Mouse (Mus musculus) cerebellum, adult (tissue): ENCODE measurements at regions not wholly inside any gene's neighbourhood (a gene's known extent, or its start where the extent isn't known, plus 50 kb on each side); places are given as distances from the start of the nearest gene placed in this dataset.

Experiments
- ATAC-seq: cut with Nextera tagmentation; 2 replicates; pipeline ENCODE4 v1.9.2; 2017; ENCODE audit warnings: mild to moderate bottlenecking, moderate library complexity, mixed read lengths; ENCODE audit not compliant: insufficient number of reproducible peaks, low FRiP score, low TSS enrichment

GRCm38 (mm10) chr10:45763160-45763955 lies 185.7 kb downstream of the Hace1 start:
- ATAC-seq = no peak

- no peak for ATAC-seq
Observed at GRCm38 (mm10) chr10:45779720-45780119, 202.1 kb downstream of the Hace1 start.

GRCm38 (mm10) chr10:45783026-45783425 lies 205.4 kb downstream of the Hace1 start:
- ATAC-seq = no peak

- ATAC-seq = no peak
Observed at GRCm38 (mm10) chr10:45783461-45784149, 206.0 kb downstream of the Hace1 start.

DNA sequence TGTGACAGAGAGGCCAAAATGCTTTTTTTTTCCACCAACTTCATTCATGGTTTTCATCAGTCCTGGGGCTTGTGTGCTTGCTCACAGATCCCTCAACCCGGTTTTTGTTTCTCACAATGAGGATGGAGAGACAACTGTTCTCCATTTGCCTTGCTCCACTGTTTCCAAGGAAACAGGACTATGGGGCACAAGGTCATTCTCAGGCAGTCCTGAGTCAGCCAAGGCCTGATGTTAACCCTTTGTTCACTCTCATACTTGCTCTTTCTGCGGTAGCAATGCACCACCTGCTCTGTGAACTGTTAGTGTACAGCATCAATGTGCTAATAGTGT lies 206.5 kb downstream of the Hace1 start:
- no peak for ATAC-seq

GRCm38 (mm10) chr10:45784575-45784974 lies 206.9 kb downstream of the Hace1 start:
- ATAC-seq = no peak

GRCm38 (mm10) chr10:45788356-45788755 lies 210.7 kb downstream of the Hace1 start:
- ATAC-seq = no peak

GRCm38 (mm10) chr10:45795582-45795981 lies 218.0 kb downstream of the Hace1 start:
- ATAC-seq = no peak

DNA sequence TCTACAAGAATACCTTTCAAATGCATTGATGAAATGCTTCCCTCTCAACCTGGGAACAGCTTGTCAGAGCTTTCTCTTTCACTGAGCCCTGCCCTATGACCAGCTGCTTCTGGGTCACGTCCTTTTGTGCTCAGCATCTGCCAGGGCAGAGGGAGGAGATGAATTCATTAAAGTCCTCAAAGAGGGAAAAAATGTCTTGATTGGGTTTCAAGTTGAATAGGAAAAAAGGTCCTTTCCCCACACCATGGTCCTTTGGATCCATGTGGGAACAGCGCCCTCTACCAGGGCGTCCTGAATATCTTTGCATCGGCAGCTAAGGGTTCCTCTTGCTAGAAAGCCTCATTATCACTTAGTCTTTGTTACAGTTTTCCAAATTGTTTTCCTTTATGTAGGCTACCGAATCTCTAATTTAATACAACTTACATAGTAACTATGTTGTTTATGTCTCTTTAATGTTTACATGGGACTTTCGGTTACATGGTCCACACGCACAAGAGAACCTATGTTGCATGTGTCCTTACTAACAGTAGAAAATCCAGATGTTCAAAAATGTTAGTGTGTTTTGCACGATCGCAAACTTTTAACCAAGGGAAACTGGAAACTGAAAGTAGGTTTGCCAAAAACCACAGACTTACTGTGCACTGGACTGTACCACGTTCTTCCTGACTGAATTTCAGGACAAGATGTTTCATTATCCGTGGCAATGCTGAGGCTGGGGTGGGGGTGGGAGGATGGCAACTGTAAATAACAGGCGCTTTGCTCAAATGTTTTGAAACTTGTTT lies 222.6 kb downstream of the Hace1 start:
- ATAC-seq = no peak

DNA sequence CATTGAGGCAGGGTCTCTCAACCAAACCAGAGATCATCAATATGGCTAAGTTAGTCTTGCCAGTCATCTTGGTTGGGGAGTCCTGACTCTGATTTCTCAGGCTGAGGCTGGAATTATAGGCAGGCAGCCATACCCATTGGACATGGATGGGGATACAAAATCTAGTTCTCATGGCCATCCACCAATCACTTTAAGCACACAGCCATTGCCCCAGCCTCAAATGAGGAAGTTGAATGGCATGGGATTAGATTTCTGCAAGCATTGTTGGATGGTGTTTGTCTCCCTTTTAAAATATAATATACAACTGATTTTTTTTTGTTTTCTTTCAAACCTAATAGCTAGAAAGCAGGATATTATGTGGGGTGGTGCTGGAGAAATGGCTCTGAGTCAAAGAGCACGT lies 223.8 kb downstream of the Hace1 start:
- no peak for ATAC-seq

DNA sequence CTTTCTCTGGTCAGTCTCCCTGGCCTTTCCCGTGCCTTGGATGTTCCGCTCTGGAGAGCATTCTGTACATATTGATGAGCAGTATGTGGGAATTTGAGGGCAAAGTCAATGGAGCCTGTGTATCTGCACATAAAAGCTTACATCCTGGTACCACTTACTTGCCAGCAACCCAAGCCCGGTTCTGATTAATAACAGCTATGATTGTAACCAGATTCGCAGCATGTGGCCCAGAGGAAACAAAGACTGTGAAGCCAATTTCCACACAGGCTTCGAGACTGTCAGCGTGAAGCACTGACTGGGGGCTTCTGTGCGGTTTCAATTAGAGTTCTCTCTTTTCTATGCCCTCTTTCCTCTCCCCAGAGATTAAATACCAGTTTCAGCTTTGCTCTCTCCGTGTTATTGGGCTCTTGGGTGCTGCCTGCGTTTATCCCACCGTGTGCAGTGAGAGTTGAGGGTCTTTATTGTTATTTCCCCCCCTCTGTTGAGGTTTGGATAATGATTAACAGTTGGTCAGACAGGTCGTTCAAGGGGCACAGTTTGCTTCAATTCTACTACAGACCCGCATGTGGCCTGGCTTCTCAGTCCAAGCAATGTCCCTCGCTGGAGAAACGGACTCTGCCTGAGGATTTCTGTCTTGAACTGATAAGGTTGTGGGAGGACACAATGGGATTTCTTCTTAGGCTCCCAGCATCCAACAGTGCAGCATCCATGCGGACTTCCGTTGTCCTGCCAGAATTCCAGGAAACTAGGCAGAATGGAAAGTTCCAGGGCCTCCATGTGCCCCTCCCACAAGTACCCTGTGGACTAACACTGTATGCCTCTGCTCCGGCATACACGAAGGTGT lies 229.6 kb downstream of the Hace1 start:
- no peak for ATAC-seq

DNA sequence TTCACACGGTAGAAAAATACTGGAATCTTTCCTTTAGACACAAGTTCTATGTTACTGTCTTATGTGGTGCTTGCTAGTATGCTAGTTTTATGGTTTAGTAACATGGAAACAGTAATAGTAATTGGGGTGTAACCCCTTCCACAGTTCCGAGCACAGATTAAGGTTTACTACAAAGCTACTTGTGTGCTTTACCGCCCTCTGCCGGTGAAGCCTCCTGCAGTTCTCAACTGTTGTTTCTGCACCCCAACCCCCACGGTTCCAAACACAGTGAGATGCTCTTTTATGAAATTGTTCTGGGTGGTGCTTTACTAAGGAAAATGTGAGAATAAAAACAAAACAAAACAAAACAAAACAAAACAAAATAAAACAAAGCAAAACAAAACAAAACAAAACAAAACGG lies 234.3 kb downstream of the Hace1 start:
- no peak for ATAC-seq

GRCm38 (mm10) chr10:45813804-45814203 lies 236.2 kb downstream of the Hace1 start:
- no peak for ATAC-seq

DNA sequence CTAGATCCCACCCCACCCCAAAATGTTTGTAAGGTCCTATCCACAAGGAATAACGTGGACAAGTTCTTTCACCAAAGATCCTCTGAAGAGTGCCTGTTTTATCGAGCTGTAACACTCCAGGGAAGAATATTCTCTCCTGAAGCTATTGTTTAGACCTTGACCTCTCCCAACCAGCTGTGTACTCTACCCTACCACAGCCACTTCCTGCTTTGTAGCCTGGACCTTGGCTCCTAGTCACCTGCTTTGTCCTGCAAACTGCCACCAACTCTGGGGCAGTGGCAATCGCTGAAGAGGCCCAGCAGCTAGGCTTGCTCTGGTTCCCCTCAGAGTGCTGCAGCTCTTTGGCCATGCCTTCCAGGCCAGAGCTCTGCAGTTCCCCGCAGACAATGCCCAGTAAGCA lies 239.1 kb downstream of the Hace1 start:
- ATAC-seq = no peak

- no peak for ATAC-seq
Observed at GRCm38 (mm10) chr10:45820986-45821655, 243.5 kb downstream of the Hace1 start.

DNA sequence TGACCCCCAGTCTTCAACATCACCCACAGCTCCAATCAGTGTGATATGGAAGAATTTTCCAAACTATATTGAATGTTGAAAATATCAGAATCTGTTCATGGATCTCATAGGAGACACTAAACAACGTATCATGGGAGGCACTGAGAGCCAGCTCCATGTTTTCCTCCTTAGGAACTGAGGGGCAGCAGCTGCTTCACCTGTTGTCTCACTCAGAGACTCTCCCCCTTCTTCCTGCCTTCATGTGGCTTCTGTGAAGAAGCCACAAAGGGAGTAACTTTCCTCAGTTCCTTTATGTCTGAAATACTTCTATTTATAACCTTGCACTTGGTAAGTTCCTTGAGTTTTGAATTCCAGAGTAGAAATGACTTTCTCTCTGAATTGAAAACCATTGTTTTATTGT lies 244.6 kb downstream of the Hace1 start:
- no peak for ATAC-seq

GRCm38 (mm10) chr10:45823612-45824011 lies 246.0 kb downstream of the Hace1 start:
- no peak for ATAC-seq

DNA sequence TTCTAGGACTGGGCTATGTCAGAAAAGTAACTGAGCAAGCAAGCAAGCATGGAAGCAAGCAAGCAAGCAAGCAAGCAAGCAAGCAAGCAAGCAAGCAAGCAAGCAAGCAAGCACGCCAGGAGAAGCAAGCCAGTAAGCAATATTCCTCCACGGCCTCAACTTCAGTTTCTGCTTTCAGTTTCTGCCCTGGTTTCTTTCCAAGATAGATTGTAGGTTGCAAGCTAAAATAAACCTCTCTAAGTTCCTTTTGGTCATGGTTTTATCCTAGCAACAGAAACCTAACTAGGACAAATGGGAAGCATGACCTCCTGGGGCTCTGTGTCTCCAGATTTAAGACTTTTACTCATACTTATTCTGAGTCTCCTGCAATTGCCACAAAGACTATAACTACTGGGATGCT lies 271.0 kb downstream of the Hace1 start:
- no peak for ATAC-seq

- no peak for ATAC-seq
Observed at GRCm38 (mm10) chr10:45849841-45850240, 272.2 kb downstream of the Hace1 start.

GRCm38 (mm10) chr10:45850625-45851024 lies 273.0 kb downstream of the Hace1 start:
- no peak for ATAC-seq
